Mouse (Mus musculus): ENCODE measurements at regions not wholly inside any gene's neighbourhood (a gene's known extent, or its start where the extent isn't known, plus 50 kb on each side); places are given as distances from the start of the nearest gene placed in this dataset.

GRCm38 (mm10) chr15:60708678-60709077 is 144.9 kb downstream of the Fam84b start:
- TF ChIP-seq GATA1 (IDR thresholded peaks at IDR 0.05; ENCODE audit: borderline replicate concordance, low read length) (no peak), FLI1 (IDR thresholded peaks at IDR 0.05; ENCODE audit: low read length) (no peak)

Data from megakaryocyte, embryonic 14.5 days (primary cell).